Mouse (Mus musculus): ENCODE measurements around the gene Dnmt3b. TPM values are rescaled to one million over a fixed set of nuclear protein-coding genes. Genes with fewer than 3 reads are reported as not detected.
A peak's percentile ranks its signal among the peaks of the same experiment; 100 is the strongest.

Gene Dnmt3b
- total and polyA plus RNA-seq, 3 experiments, result 11.6 to 17.5 TPM; not detected in 1

DNA sequence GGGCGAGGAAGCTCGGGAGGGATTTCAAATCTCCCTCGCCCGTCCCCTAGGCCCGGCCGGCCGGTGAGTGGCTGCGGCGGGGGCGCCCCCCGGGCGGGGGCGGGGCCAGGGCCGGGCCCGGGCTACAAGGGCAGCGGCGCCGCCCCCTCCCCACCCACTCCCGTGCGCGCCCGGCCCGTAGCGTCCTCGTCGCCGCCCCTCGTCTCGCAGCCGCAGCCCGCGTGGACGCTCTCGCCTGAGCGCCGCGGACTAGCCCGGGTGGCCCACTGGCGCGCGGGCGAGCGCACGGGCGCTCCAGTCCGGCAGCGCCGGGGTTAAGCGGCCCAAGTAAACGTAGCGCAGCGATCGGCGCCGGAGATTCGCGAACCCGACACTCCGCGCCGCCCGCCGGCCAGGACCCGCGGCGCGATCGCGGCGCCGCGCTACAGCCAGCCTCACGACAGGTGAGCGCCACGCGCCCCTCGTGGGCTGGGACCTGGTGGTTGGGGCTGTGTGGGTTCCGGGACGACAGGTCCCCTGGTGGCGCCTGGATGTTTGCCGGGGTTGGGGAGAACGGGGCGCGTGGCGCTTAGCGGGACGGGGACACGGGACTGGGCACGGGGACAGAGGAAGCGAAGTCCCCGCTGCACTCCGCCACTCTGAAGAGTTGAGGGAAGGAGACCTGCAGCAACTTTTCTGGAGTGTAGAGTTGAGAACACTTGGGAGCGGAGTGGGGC, at the start of gene Dnmt3b (continued):
- peak; percentile 58; the same call in 1 of the 2 replicates for TF ChIP-seq HCFC1 (IDR thresholded peaks at IDR 0.05; ENCODE audit: low read depth, low read length)
- no peak for TF ChIP-seq MYC (IDR thresholded peaks at IDR 0.05; ENCODE audit: low read depth, low read length)
- no peak; the same call in 1 of the 2 replicates for TF ChIP-seq UBTF (IDR thresholded peaks at IDR 0.05; ENCODE audit: borderline replicate concordance, insufficient read depth, low read depth, low read length)

DNA sequence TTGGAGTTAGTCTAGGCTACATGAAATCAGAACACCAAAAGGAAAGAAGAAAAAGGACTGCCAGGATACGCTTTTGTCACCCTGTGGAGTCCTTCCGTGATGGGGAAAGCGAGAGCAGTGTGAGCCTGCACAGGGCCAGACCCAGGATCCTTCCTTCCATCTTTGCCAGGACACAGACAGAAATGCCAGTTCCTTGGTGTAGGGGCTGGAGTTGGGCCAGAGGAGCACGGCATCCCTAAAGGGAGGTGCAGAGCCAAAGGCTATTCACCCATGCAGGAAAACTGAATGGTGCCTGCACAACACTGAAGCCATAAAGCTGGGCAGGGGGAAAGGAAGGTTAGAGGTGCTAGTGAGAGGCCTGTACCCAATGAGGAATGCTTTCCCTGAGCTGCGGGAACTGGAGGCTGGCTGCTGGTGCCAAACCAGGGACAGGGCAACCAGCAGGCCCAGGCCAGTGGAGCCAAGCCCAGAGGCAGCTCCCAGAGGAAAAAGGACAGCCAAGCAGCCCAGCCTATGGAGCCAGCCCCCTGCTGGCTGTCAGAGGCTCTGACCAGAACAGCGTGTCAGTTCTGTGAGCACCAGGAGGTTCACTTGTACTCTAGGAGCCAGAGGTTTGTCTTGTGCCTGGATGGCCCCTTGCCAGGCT, 49.1 kb upstream of the Dnmt3b start:
- no peak overlapping the region for H3K27ac ChIP-seq (ENCODE audit: control insufficient read depth, low read depth, low read length)
- 0 out of 4 replicates have a peak, but pooled peaks cover 0 to 2% of the 10 kb centered on the region in 2 experiments for H3K36me3 ChIP-seq (ENCODE audit: control insufficient read depth in 1 of 2, insufficient read depth in 2 of 2, low read length in 2 of 2)
- TF ChIP-seq SMC3 (IDR thresholded peaks at IDR 0.05; ENCODE audit: low read depth, low read length) (peak; percentile 49), EP300 (IDR thresholded peaks at IDR 0.05; ENCODE audit: low read depth in 1 of 2, low read length in 2 of 2) (no peak), GABPA (IDR thresholded peaks at IDR 0.05; ENCODE audit: low read depth, low read length) (no peak), NELFE (IDR thresholded peaks at IDR 0.05; ENCODE audit: low read depth, low read length) (0 out of 2 replicates have a peak, but pooled peaks have one; percentile 13), CTCF (IDR thresholded peaks at IDR 0.05 in 2 of 3, conservative IDR thresholded peaks at IDR 0.05 in 1 of 3; ENCODE audit: control insufficient read depth in 1 of 3, insufficient read depth in 1 of 3, low read depth in 2 of 3, low read length in 3 of 3, poor library complexity in 1 of 3, severe bottlenecking in 1 of 3) (peak; percentile 59), MYC (IDR thresholded peaks at IDR 0.05; ENCODE audit: low read depth, low read length) (no peak)
- no peaks in the 10 kb centered on the region for H3K27me3 ChIP-seq (ENCODE audit: control insufficient read depth in 1 of 2, insufficient read depth in 2 of 2, low read length in 2 of 2)
- DNase-seq (ENCODE audit: low read depth, low spot score), result peak; percentile 65
- H3K4me3 ChIP-seq (ENCODE audit: control insufficient read depth in 1 of 2, insufficient read depth in 1 of 2, low read depth in 2 of 2, low read length in 2 of 2), result no peak overlapping the region
- H3K4me1 ChIP-seq (ENCODE audit: control insufficient read depth in 1 of 2, insufficient read depth in 2 of 2, low read length in 2 of 2), result peaks cover 3 to 16% of the 10 kb centered on the region in 2 experiments
- H3K9me3 ChIP-seq (replicated peaks; ENCODE audit: insufficient read depth, low read length), result no peaks in the 10 kb centered on the region
- H3K9ac ChIP-seq (ENCODE audit: control insufficient read depth, low read depth, low read length, poor library complexity, severe bottlenecking), result no peak overlapping the region
- no peaks in the 10 kb centered on the region for H3K79me2 ChIP-seq (ENCODE audit: control insufficient read depth, insufficient read depth, low read length, poor library complexity)

DNA sequence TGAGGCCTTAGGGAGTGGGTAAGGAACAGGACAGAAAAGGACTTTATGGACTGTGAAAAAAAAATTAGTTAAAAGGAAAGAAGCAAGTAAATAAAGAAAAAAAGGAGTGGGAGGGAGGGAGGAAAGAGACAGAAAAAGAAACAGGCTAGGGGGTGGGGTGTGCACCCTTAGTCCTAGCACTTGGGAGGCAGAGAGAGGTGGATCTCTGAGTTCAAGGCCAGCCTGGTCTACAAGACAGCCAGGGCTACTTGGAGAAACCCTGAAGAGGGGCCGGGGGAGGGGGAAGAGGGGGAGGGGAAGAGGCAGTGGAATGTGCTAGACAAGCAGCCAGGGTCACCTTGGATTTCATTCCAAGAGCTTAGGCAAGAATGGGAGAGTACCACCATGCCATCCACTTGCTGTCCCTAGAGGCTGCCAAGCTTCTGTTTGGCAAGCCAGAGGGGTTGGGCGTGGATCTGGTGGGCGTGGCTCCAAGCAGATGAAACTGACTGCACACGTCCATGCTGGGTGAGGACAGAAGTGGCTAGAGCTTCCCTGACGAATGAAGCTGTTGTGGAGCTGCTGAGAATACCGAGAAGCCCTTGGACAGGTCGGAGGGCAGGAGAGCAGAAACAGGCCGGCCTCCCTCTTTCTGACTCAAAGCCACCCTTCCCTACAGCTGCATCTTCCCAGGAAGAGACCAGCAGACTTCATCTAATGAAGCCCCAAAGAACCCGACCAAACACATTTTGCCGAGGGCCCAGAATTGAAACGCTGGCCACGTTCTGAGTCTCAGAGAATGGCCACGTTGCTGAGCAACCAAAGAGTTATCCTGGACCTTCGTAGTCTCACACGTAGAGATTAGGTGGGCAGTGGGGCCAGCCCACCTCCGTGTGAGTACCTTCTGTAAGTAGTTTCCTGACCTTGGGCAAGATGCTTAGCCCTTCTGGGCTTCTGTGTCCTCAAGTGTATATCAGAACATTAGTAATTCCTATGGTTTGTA, 48.3 kb upstream of the Dnmt3b start:
- TF ChIP-seq MEF2A (IDR thresholded peaks at IDR 0.05; ENCODE audit: extremely low read depth, insufficient replicate concordance, low read depth, low read length, poor library complexity, severe bottlenecking) (no peak), MXI1 (IDR thresholded peaks at IDR 0.05; ENCODE audit: low read depth, low read length) (peak; percentile 51)
- Histone ChIP-seq H3K9ac (ENCODE audit: control insufficient read depth, low read depth, low read length, poor library complexity, severe bottlenecking) (peak overlapping the region; percentile 12; the same call in 1 of the 2 replicates), H3K9me3 (replicated peaks; ENCODE audit: insufficient read depth, low read length) (no peaks in the 10 kb centered on the region), H3K4me3 (ENCODE audit: control insufficient read depth in 1 of 2, insufficient read depth in 1 of 2, low read depth in 2 of 2, low read length in 2 of 2) (no peak overlapping the region; a peak in 1 of 4 replicates), H3K36me3 (ENCODE audit: control insufficient read depth in 1 of 2, insufficient read depth in 2 of 2, low read length in 2 of 2) (0 out of 4 replicates have a peak, but pooled peaks cover 0 to 2% of the 10 kb centered on the region in 2 experiments), H3K79me2 (ENCODE audit: control insufficient read depth, insufficient read depth, low read length, poor library complexity) (no peaks in the 10 kb centered on the region), H3K4me1 (ENCODE audit: control insufficient read depth in 1 of 2, insufficient read depth in 2 of 2, low read length in 2 of 2) (peaks cover 3 to 16% of the 10 kb centered on the region in 2 experiments), H3K27me3 (ENCODE audit: control insufficient read depth in 1 of 2, insufficient read depth in 2 of 2, low read length in 2 of 2) (no peaks in the 10 kb centered on the region), H3K27ac (ENCODE audit: control insufficient read depth, low read depth, low read length) (no peak overlapping the region)
- DNase-seq (ENCODE audit: low read depth, low spot score), result peak; percentile 82

Data from MEL (cell line).